Mouse (Mus musculus): ENCODE data around the gene Barhl2. TPM values are rescaled to one million over a fixed set of nuclear protein-coding genes. Genes with fewer than 3 reads are reported as not detected.

The Barhl2 gene
- total and polyA plus RNA-seq, 3 experiments, result not detected

- Histone ChIP-seq H3K9ac (ENCODE audit: low read depth, low read length) (no peak overlapping the region), H3K4me1 (ENCODE audit: control insufficient read depth, insufficient read depth, low read length) (no peaks in the 10 kb centered on the region), H3K4me3 (no peak overlapping the region), H3K79me2 (replicated peaks; ENCODE audit: control insufficient read depth, insufficient read depth, low read length) (no peaks in the 10 kb centered on the region), H3K36me3 (ENCODE audit: control insufficient read depth, insufficient read depth, low read length) (no peaks in the 10 kb centered on the region), H3K27ac (no peak overlapping the region), H3K27me3 (ENCODE audit: control insufficient read depth, insufficient read depth, low read length) (peaks cover 34% of the 10 kb centered on the region)
- WGBS, result 1% methylated on average over 44 of the region's 45 CpGs
- intact Hi-C loops (cut with DNase I), result loop anchor here (2.0 kb wide), 1 partner anchor 19 kb away; no protein-coding TSS in a partner anchor
- TF ChIP-seq EP300 (IDR thresholded peaks at IDR 0.05; ENCODE audit: insufficient read depth, low read depth, low read length), result no peak
- no peak for TF ChIP-seq POLR2A (IDR thresholded peaks at IDR 0.05; ENCODE audit: insufficient read depth, low read depth, low read length)
- TF ChIP-seq CTCF (IDR thresholded peaks at IDR 0.05), result no peak
- no peak for DNase-seq
Observed at GRCm38 (mm10) chr5:106453181-106453885, 4.6 kb downstream of the Barhl2 start.

GRCm38 (mm10) chr5:106452686-106453085, 5.3 kb downstream of the Barhl2 start:
- Histone ChIP-seq H3K79me2 (replicated peaks; ENCODE audit: control insufficient read depth, insufficient read depth, low read length) (no peaks in the 10 kb centered on the region), H3K36me3 (ENCODE audit: control insufficient read depth, insufficient read depth, low read length) (no peaks in the 10 kb centered on the region), H3K4me3 (no peak overlapping the region), H3K9ac (ENCODE audit: low read depth, low read length) (no peak overlapping the region), H3K27ac (no peak overlapping the region), H3K27me3 (ENCODE audit: control insufficient read depth, insufficient read depth, low read length) (peaks cover 33% of the 10 kb centered on the region), H3K4me1 (ENCODE audit: control insufficient read depth, insufficient read depth, low read length) (no peaks in the 10 kb centered on the region)
- DNase-seq, result no peak
- intact Hi-C loops (cut with DNase I), result loop anchor here (2.0 kb wide), 1 partner anchor 20 kb away; no protein-coding TSS in a partner anchor
- TF ChIP-seq EP300 (IDR thresholded peaks at IDR 0.05; ENCODE audit: insufficient read depth, low read depth, low read length), result no peak
- no peak for TF ChIP-seq CTCF (IDR thresholded peaks at IDR 0.05)
- TF ChIP-seq POLR2A (IDR thresholded peaks at IDR 0.05; ENCODE audit: insufficient read depth, low read depth, low read length), result no peak
- WGBS, result 7% methylated on average over 4 of the region's 4 CpGs

GRCm38 (mm10) chr5:106451681-106452440, 6.1 kb downstream of the Barhl2 start:
- Histone ChIP-seq H3K9ac (ENCODE audit: low read depth, low read length) (no peak overlapping the region), H3K4me1 (ENCODE audit: control insufficient read depth, insufficient read depth, low read length) (no peaks in the 10 kb centered on the region), H3K36me3 (ENCODE audit: control insufficient read depth, insufficient read depth, low read length) (no peaks in the 10 kb centered on the region), H3K27me3 (ENCODE audit: control insufficient read depth, insufficient read depth, low read length) (peaks cover 28% of the 10 kb centered on the region), H3K27ac (no peak overlapping the region), H3K79me2 (replicated peaks; ENCODE audit: control insufficient read depth, insufficient read depth, low read length) (no peaks in the 10 kb centered on the region), H3K4me3 (no peak overlapping the region)
- intact Hi-C loops (cut with DNase I), result loop anchor here (2.0 kb wide), 1 partner anchor 21 kb away; no protein-coding TSS in a partner anchor
- 2% methylated on average over 32 of the region's 32 CpGs for WGBS
- DNase-seq, result no peak
- TF ChIP-seq CTCF (IDR thresholded peaks at IDR 0.05) (no peak), POLR2A (IDR thresholded peaks at IDR 0.05; ENCODE audit: insufficient read depth, low read depth, low read length) (no peak), EP300 (IDR thresholded peaks at IDR 0.05; ENCODE audit: insufficient read depth, low read depth, low read length) (no peak)

GRCm38 (mm10) chr5:106450426-106451160, 7.4 kb downstream of the Barhl2 start:
- no peak for TF ChIP-seq EP300 (IDR thresholded peaks at IDR 0.05; ENCODE audit: insufficient read depth, low read depth, low read length)
- no peak for TF ChIP-seq POLR2A (IDR thresholded peaks at IDR 0.05; ENCODE audit: insufficient read depth, low read depth, low read length)
- TF ChIP-seq CTCF (IDR thresholded peaks at IDR 0.05), result no peak
- no peak for DNase-seq
- Histone ChIP-seq H3K4me1 (ENCODE audit: control insufficient read depth, insufficient read depth, low read length) (no peaks in the 10 kb centered on the region), H3K27me3 (ENCODE audit: control insufficient read depth, insufficient read depth, low read length) (peaks cover 28% of the 10 kb centered on the region), H3K9ac (ENCODE audit: low read depth, low read length) (no peak overlapping the region), H3K27ac (no peak overlapping the region), H3K4me3 (no peak overlapping the region), H3K79me2 (replicated peaks; ENCODE audit: control insufficient read depth, insufficient read depth, low read length) (no peaks in the 10 kb centered on the region), H3K36me3 (ENCODE audit: control insufficient read depth, insufficient read depth, low read length) (no peaks in the 10 kb centered on the region)
- WGBS, result 21% methylated on average over 5 of the region's 5 CpGs
- intact Hi-C loops (cut with DNase I), result no loop called here

GRCm38 (mm10) chr5:106449720-106450425, 8.1 kb downstream of the Barhl2 start:
- Histone ChIP-seq H3K27me3 (ENCODE audit: control insufficient read depth, insufficient read depth, low read length) (peaks cover 24% of the 10 kb centered on the region), H3K4me3 (no peak overlapping the region), H3K4me1 (ENCODE audit: control insufficient read depth, insufficient read depth, low read length) (no peaks in the 10 kb centered on the region), H3K9ac (ENCODE audit: low read depth, low read length) (no peak overlapping the region), H3K79me2 (replicated peaks; ENCODE audit: control insufficient read depth, insufficient read depth, low read length) (no peaks in the 10 kb centered on the region), H3K27ac (no peak overlapping the region), H3K36me3 (ENCODE audit: control insufficient read depth, insufficient read depth, low read length) (no peaks in the 10 kb centered on the region)
- TF ChIP-seq POLR2A (IDR thresholded peaks at IDR 0.05; ENCODE audit: insufficient read depth, low read depth, low read length), result no peak
- TF ChIP-seq CTCF (IDR thresholded peaks at IDR 0.05), result no peak
- TF ChIP-seq EP300 (IDR thresholded peaks at IDR 0.05; ENCODE audit: insufficient read depth, low read depth, low read length), result no peak
- DNase-seq, result no peak
- intact Hi-C loops (cut with DNase I), result no loop called here
- 19% methylated on average over 4 of the region's 4 CpGs for WGBS
